Mouse (Mus musculus) C2C12 (cell line): Measurements from ENCODE around the gene Acyp1. TPM values are rescaled to one million over a fixed set of nuclear protein-coding genes. Genes with fewer than 3 reads are reported as not detected.

Experiments used
- H3K27me3 ChIP-seq: one replicate; pipeline ENCODE4 v1.6.1; 2011; ENCODE audit not compliant: control insufficient read depth, insufficient read depth, insufficient read length
- H3K36me3 ChIP-seq: one replicate; pipeline ENCODE4 v1.6.1; 2011; ENCODE audit not compliant: control insufficient read depth, insufficient read depth
- H3K4me3 ChIP-seq: one replicate; pipeline ENCODE4 v1.5.1; 2011; ENCODE audit warnings: mild to moderate bottlenecking, control low read depth; ENCODE audit not compliant: poor library complexity, insufficient read depth, severe bottlenecking
- H3K79me2 ChIP-seq: one replicate; pipeline ENCODE4 v1.6.1; 2011; ENCODE audit not compliant: control insufficient read depth, insufficient read depth
- H3K79me3 ChIP-seq: one replicate; pipeline ENCODE4 v1.6.1; 2011; ENCODE audit warnings: low read depth, control low read depth
- H3ac ChIP-seq: one replicate; pipeline ENCODE3; 2011; ENCODE audit warnings: low read depth; ENCODE audit not compliant: control insufficient read depth, insufficient read length
- CEBPB ChIP-seq: IDR thresholded peaks from one replicate; pipeline ENCODE4 v1.6.1; 2011; ENCODE audit warnings: low read depth, mild to moderate bottlenecking, control low read depth, moderate library complexity
- CTCF ChIP-seq: IDR thresholded peaks from one replicate; pipeline ENCODE4 v1.5.1; 2011; ENCODE audit not compliant: control insufficient read depth, insufficient read depth, insufficient read length
- FOSL1 ChIP-seq: IDR thresholded peaks from one replicate; pipeline ENCODE4 v1.8.0; 2011; ENCODE audit warnings: mild to moderate bottlenecking, low read length; ENCODE audit not compliant: poor library complexity, insufficient read depth, severe bottlenecking
- MAX ChIP-seq: IDR thresholded peaks from one replicate; pipeline ENCODE4 v1.6.1; 2011; ENCODE audit warnings: mild to moderate bottlenecking, control low read depth
- MYOD1 ChIP-seq: IDR thresholded peaks from one replicate; pipeline ENCODE4 v1.6.1; 2011; ENCODE audit warnings: low read depth; ENCODE audit not compliant: control insufficient read depth, insufficient read length
- MYOG ChIP-seq: IDR thresholded peaks from one replicate; pipeline ENCODE4 v1.6.1; 2011; ENCODE audit not compliant: control insufficient read depth, insufficient read length; ENCODE audit errors: extremely low read depth
- USF1 ChIP-seq: IDR thresholded peaks from one replicate; pipeline ENCODE4 v1.6.1; 2011; ENCODE audit warnings: low read depth, mild to moderate bottlenecking, control low read depth, moderate library complexity
- polyA plus RNA-seq: library from polyadenylated mRNA; unstranded; fragments of >200 nt; fragmentation: generic; extraction: Trizol; gene quantifications from one replicate; pipeline ENCODE4 v1.2.1, GENCODE M21; 2012; ENCODE audit warnings: missing spikeins

Acyp1 gene
- polyA plus RNA-seq, 1 experiment = 17.1 TPM

GRCm38 (mm10) chr12:85304725-85305124 is 16.5 kb upstream of the Acyp1 start:
- peaks cover 80% of the 10 kb centered on the region for H3K36me3 ChIP-seq
- no peaks in the 10 kb centered on the region for H3K79me3 ChIP-seq
- no peak overlapping the region for H3ac ChIP-seq
- no peaks in the 10 kb centered on the region for H3K27me3 ChIP-seq
- H3K4me3 ChIP-seq = no peak overlapping the region
- TF ChIP-seq USF1 (peak; percentile 81), MAX (no peak)
- H3K79me2 ChIP-seq = no peaks in the 10 kb centered on the region

GRCm38 (mm10) chr12:85303256-85303655 is 15.0 kb upstream of the Acyp1 start:
- no peak for TF ChIP-seq FOSL1
- no peak for TF ChIP-seq CEBPB
- TF ChIP-seq MAX = no peak
- no peak for TF ChIP-seq USF1
- no peak for TF ChIP-seq CTCF
- TF ChIP-seq MYOD1 = no peak
- TF ChIP-seq MYOG = no peak
- no peaks in the 10 kb centered on the region for H3K79me2 ChIP-seq

GRCm38 (mm10) chr12:85298835-85299180 is 10.6 kb upstream of the Acyp1 start:
- Histone ChIP-seq H3ac (no peak overlapping the region), H3K36me3 (peaks cover 45% of the 10 kb centered on the region), H3K79me2 (no peaks in the 10 kb centered on the region), H3K27me3 (no peaks in the 10 kb centered on the region), H3K4me3 (no peak overlapping the region), H3K79me3 (no peaks in the 10 kb centered on the region)
- no peak for TF ChIP-seq CEBPB
- TF ChIP-seq CTCF = no peak
- no peak for TF ChIP-seq MYOG
- no peak for TF ChIP-seq FOSL1
- TF ChIP-seq USF1 = no peak
- no peak for TF ChIP-seq MYOD1

More at GRCm38 (mm10) chr12:85303256-85303655, 15.0 kb upstream of the Acyp1 start:
- Histone ChIP-seq H3ac (no peak overlapping the region), H3K4me3 (no peak overlapping the region), H3K79me3 (no peaks in the 10 kb centered on the region), H3K27me3 (no peaks in the 10 kb centered on the region), H3K36me3 (peaks cover 75% of the 10 kb centered on the region)

- H3K27me3 ChIP-seq = no peaks in the 10 kb centered on the region
- H3K4me3 ChIP-seq = no peak overlapping the region
- H3ac ChIP-seq = no peak overlapping the region
- no peaks in the 10 kb centered on the region for H3K79me3 ChIP-seq
- TF ChIP-seq CEBPB (no peak), CTCF (no peak), USF1 (no peak)
- peaks cover 41% of the 10 kb centered on the region for H3K36me3 ChIP-seq
- H3K79me2 ChIP-seq = no peaks in the 10 kb centered on the region
Measured at GRCm38 (mm10) chr12:85298127-85298834, 10.0 kb upstream of the Acyp1 start.

- Histone ChIP-seq H3K36me3 (peaks cover 34% of the 10 kb centered on the region), H3K4me3 (no peak overlapping the region), H3K79me3 (no peaks in the 10 kb centered on the region), H3K79me2 (no peaks in the 10 kb centered on the region), H3K27me3 (no peaks in the 10 kb centered on the region), H3ac (no peak overlapping the region)
- TF ChIP-seq FOSL1 (no peak), CEBPB (no peak), MYOG (no peak), USF1 (no peak), CTCF (no peak), MYOD1 (no peak), MAX (no peak)
Measured at GRCm38 (mm10) chr12:85297345-85297997, 9.2 kb upstream of the Acyp1 start.

GRCm38 (mm10) chr12:85296915-85297314 is 8.7 kb upstream of the Acyp1 start:
- TF ChIP-seq FOSL1 (no peak), USF1 (no peak), MAX (no peak), CEBPB (no peak)
- peaks cover 29% of the 10 kb centered on the region for H3K36me3 ChIP-seq
- no peak overlapping the region for H3ac ChIP-seq
- no peaks in the 10 kb centered on the region for H3K79me3 ChIP-seq
- H3K79me2 ChIP-seq = no peaks in the 10 kb centered on the region
- no peak overlapping the region for H3K4me3 ChIP-seq
- H3K27me3 ChIP-seq = no peaks in the 10 kb centered on the region
